Mouse (Mus musculus): ENCODE data around the gene Tecpr1.

DNA sequence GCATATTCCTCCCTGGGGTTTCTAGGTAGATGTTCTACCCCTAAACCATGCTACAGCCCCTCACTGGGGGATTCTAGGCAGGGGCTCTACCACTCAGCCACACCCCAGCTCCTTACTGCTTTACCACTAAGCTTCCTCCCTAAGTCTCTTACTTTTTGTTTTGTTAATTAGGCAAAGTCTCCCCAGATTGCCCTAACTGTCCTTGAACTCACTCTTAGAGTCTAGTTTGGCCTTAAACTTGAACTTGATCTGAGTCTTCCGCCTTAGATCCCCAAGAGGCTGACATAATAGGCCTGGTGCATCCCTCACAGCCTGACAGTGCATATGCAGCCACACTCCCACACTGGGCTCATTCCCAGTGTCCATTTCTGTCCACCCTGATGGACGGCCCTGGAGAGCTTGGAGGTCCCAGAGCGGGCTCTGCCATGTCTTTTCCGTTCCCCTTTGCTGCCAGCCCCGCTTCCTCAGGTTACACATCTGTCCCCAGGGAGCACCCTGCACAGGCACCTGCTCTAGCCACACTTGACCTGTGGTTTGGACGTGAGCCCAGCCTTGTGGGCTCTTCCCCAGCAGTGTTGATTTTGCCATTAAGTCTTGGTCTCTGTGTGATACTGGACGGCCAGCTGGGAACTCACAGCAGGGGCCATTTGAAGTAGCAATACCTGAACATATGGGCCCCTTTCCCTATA is 39.6 kb downstream of the Tecpr1 start:
- TF ChIP-seq POLR2A (IDR thresholded peaks at IDR 0.05; ENCODE audit: control insufficient read depth, extremely low read depth, insufficient read depth, low read length, poor library complexity) (no peak), CTCF (IDR thresholded peaks at IDR 0.05; ENCODE audit: borderline replicate concordance, control insufficient read depth, extremely low read depth, insufficient read depth, low read length, poor library complexity) (no peak)
